Mouse (Mus musculus) midbrain, embryonic 11.5 days (tissue): ENCODE measurements at regions not wholly inside any gene's neighbourhood (a gene's known extent, or its start where the extent isn't known, plus 50 kb on each side); places are given as distances from the start of the nearest gene placed in this dataset.

Source experiments
- ATAC-seq: fragments of 200-750 bp; cut with Nextera tagmentation; 2 replicates; pipeline ENCODE4 v1.8.0; 2017; ENCODE audit warnings: moderate TSS enrichment, moderate library complexity; ENCODE audit not compliant: low FRiP score
- DNase-seq: peaks from one replicate; pipeline ENCODE4 v3.0.0; 2015; ENCODE audit warnings: low spot score; ENCODE audit errors: missing footprints
- H3K27ac ChIP-seq: fragments of 300-500 bp; sonication (generic); 2 replicates; pipeline ENCODE4 v1.5.1; 2014; ENCODE audit warnings: low read depth, low read length
- H3K27me3 ChIP-seq: fragments of 300-500 bp; sonication (generic); 2 replicates; pipeline ENCODE4 v1.6.1; 2014; ENCODE audit warnings: mild to moderate bottlenecking, low read length, moderate library complexity, mixed read lengths; ENCODE audit not compliant: control insufficient read depth, insufficient read depth
- H3K36me3 ChIP-seq: fragments of 300-500 bp; sonication (generic); 2 replicates; pipeline ENCODE4 v1.6.1; 2014; ENCODE audit warnings: mild to moderate bottlenecking, low read length, moderate library complexity, mixed read lengths; ENCODE audit not compliant: control insufficient read depth, insufficient read depth
- H3K4me1 ChIP-seq: fragments of 300-500 bp; sonication (generic); 2 replicates; pipeline ENCODE4 v1.6.1; 2014; ENCODE audit warnings: low read length; ENCODE audit not compliant: control insufficient read depth, insufficient read depth
- H3K4me2 ChIP-seq: fragments of 300-500 bp; sonication (generic); 2 replicates; pipeline ENCODE4 v1.6.1; 2014; ENCODE audit warnings: mild to moderate bottlenecking, moderate library complexity
- H3K4me3 ChIP-seq: fragments of 300-500 bp; sonication (generic); 2 replicates; pipeline ENCODE4 v1.5.1; 2014; ENCODE audit warnings: low read depth, low read length
- H3K9ac ChIP-seq: fragments of 300-500 bp; sonication (generic); 2 replicates; pipeline ENCODE4 v1.6.1; 2014; ENCODE audit warnings: low read length
- H3K9me3 ChIP-seq: fragments of 300-500 bp; sonication (generic); 2 replicates; pipeline ENCODE4 v1.6.1; 2016; ENCODE audit warnings: low read length; ENCODE audit not compliant: control insufficient read depth
- WGBS: fragments of 180-500 bp; shearing (Covaris S2); extraction: QIAGEN DNeasy Blood & Tissue Kit; methylation state at CpG from one replicate; pipeline ENCODE4 v1.1.7; 2014; 5-methylcytosine and 5-hydroxymethylcytosine counted together

- DNase-seq (no peak), ATAC-seq (no peak)
- Histone ChIP-seq H3K36me3 (no peaks in the 10 kb centered on the region), H3K9me3 (no peaks in the 10 kb centered on the region), H3K9ac (no peak overlapping the region), H3K27ac (no peak overlapping the region), H3K27me3 (no peaks in the 10 kb centered on the region), H3K4me2 (no peak overlapping the region), H3K4me3 (no peak overlapping the region), H3K4me1 (no peaks in the 10 kb centered on the region)
- 81% methylated on average over 7 of the region's 7 CpGs for WGBS
These were observed 846.7 kb downstream of the Synb start for GRCm38 (mm10) chr14:68447240-68447923.

DNA sequence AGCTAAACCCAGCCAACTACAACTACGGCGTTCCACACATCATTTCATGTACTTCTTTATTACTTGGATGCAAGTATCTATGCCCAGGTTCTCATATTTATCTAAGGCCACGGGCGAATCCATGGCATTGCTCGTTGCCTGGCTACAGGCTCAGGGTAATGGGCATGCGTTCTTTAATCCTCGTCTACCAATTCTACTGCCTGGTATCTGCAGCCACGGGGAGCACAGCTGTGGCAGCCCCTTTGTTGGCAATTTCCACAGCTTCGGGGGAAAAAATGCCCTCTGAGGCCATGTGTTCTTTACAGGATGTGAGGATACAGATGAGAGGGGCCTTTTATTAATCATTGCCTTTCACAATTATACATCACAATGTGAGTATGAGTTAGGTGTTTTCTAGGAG, 860.8 kb downstream of the Synb start:
- no peak overlapping the region for H3K4me3 ChIP-seq
- H3K27me3 ChIP-seq = no peaks in the 10 kb centered on the region
- DNase-seq (no peak), ATAC-seq (no peak)
- no peaks in the 10 kb centered on the region for H3K9me3 ChIP-seq
- H3K36me3 ChIP-seq = no peaks in the 10 kb centered on the region
- no peaks in the 10 kb centered on the region for H3K4me1 ChIP-seq
- H3K27ac ChIP-seq = no peak overlapping the region
- no peak overlapping the region for H3K4me2 ChIP-seq
- no peak overlapping the region for H3K9ac ChIP-seq
- 74% methylated on average over 9 of the region's 9 CpGs for WGBS

GRCm38 (mm10) chr14:68432111-68432510, 862.0 kb downstream of the Synb start:
- WGBS = 85% methylated on average over 2 of the region's 2 CpGs
- H3K27me3 ChIP-seq = no peaks in the 10 kb centered on the region
- H3K27ac ChIP-seq = no peak overlapping the region
- H3K9ac ChIP-seq = no peak overlapping the region
- DNase-seq (no peak), ATAC-seq (no peak)
- no peak overlapping the region for H3K4me3 ChIP-seq
- no peak overlapping the region for H3K4me2 ChIP-seq
- no peaks in the 10 kb centered on the region for H3K36me3 ChIP-seq
- no peaks in the 10 kb centered on the region for H3K4me1 ChIP-seq
- no peaks in the 10 kb centered on the region for H3K9me3 ChIP-seq

- DNase-seq (no peak), ATAC-seq (no peak)
- Histone ChIP-seq H3K4me1 (no peaks in the 10 kb centered on the region), H3K4me2 (no peak overlapping the region), H3K9ac (no peak overlapping the region), H3K27ac (no peak overlapping the region), H3K36me3 (no peaks in the 10 kb centered on the region), H3K9me3 (no peaks in the 10 kb centered on the region), H3K27me3 (no peaks in the 10 kb centered on the region), H3K4me3 (no peak overlapping the region)
- 84% methylated on average over 1 of the region's 1 CpGs for WGBS
These were observed 866.9 kb downstream of the Synb start for GRCm38 (mm10) chr14:68427235-68427634.

DNA sequence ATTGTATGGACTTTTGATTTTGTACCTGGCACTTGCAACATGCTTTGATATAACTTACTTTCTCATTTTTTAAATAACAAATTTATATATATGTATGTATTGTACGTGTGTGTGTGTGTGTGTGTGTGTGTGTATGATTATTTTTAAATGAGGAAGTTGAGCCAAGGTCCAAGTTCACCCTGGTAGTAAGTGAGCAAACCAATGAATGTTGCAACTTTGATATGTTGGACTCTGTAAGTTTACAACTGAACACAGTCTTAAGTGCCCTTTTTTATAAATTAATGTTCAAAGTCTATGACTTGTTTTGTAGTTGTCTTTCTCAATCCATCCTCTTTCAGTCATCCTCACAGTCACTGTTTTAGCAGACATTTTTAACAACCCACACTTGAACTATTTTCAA, 901.7 kb downstream of the Synb start:
- Histone ChIP-seq H3K4me3 (no peak overlapping the region), H3K27ac (peak overlapping the region; percentile 35; the same call in 1 of the 2 replicates), H3K4me2 (no peak overlapping the region), H3K36me3 (no peaks in the 10 kb centered on the region), H3K9me3 (no peaks in the 10 kb centered on the region), H3K9ac (no peak overlapping the region), H3K27me3 (no peaks in the 10 kb centered on the region), H3K4me1 (no peaks in the 10 kb centered on the region; the same call in 1 of the 2 replicates)
- 83% methylated on average over 1 of the region's 1 CpGs for WGBS
- ATAC-seq = no peak
- no peak for DNase-seq

- Histone ChIP-seq H3K4me1 (no peaks in the 10 kb centered on the region; the same call in 1 of the 2 replicates), H3K4me3 (no peak overlapping the region), H3K9ac (no peak overlapping the region), H3K9me3 (no peaks in the 10 kb centered on the region), H3K27ac (peak overlapping the region; percentile 35; the same call in 1 of the 2 replicates), H3K27me3 (no peaks in the 10 kb centered on the region), H3K36me3 (no peaks in the 10 kb centered on the region), H3K4me2 (no peak overlapping the region)
- ATAC-seq (peak; percentile 58; the same call in 1 of the 2 replicates), DNase-seq (no peak)
- 35% methylated on average over 3 of the region's 3 CpGs for WGBS
These were observed 902.2 kb downstream of the Synb start for GRCm38 (mm10) chr14:68391875-68392274.

DNA sequence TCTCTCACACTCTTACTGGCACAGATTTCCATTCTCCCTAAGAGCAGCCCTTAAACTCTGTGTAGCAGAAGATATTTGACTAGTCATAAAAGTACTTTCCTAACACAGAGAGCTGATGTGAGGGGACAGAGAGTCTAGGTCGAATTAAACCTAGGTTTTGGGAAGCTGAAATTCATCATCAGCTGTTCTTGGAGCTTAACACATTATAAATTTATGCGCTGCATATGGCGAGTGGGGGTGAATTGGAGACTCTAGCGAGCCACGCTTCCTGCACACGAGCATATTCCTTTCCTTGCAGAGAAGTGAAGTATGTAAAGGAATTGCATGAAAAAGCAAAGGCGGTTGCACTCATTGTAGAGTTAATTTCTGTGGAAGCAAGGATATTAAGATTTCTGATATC, 912.4 kb downstream of the Synb start:
- Histone ChIP-seq H3K9me3 (no peaks in the 10 kb centered on the region), H3K27me3 (no peaks in the 10 kb centered on the region), H3K9ac (no peak overlapping the region), H3K4me3 (no peak overlapping the region), H3K4me2 (no peak overlapping the region), H3K4me1 (no peaks in the 10 kb centered on the region; the same call in 1 of the 2 replicates), H3K27ac (no peak overlapping the region; the same call in 1 of the 2 replicates), H3K36me3 (no peaks in the 10 kb centered on the region)
- DNase-seq (no peak), ATAC-seq (no peak)
- 80% methylated on average over 7 of the region's 7 CpGs for WGBS

- Histone ChIP-seq H3K36me3 (no peaks in the 10 kb centered on the region), H3K4me1 (no peaks in the 10 kb centered on the region), H3K27me3 (no peaks in the 10 kb centered on the region), H3K9ac (no peak overlapping the region), H3K4me2 (no peak overlapping the region), H3K9me3 (no peaks in the 10 kb centered on the region), H3K4me3 (no peak overlapping the region), H3K27ac (no peak overlapping the region)
- ATAC-seq (no peak), DNase-seq (no peak)
- 78% methylated on average over 5 of the region's 5 CpGs for WGBS
These were observed 926.4 kb downstream of the Synb start for GRCm38 (mm10) chr14:68367696-68368095.

DNA sequence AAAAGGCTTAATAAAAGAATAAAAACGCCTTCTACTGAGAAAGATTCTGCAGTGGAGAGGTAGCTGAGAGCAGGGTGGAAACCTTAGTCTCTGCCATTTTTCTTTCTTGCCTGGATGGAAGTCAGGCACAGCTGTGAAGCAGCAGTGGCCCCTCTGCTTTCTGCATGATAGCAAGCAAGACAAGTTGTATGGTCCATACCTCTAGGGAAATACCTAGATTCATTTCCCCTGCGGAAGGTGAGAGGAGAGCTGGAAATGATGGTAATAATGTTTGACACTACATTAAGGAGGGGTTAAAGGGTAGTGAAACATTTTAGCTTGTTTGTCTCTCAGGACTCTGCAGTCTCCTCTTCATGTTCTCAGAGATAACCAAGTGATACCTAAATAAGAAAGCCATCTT, 930.2 kb downstream of the Synb start:
- DNase-seq (no peak), ATAC-seq (no peak)
- no peak overlapping the region for H3K4me3 ChIP-seq
- H3K9me3 ChIP-seq = no peaks in the 10 kb centered on the region
- WGBS = 71% methylated on average over 2 of the region's 2 CpGs
- H3K9ac ChIP-seq = no peak overlapping the region
- H3K27me3 ChIP-seq = no peaks in the 10 kb centered on the region
- H3K36me3 ChIP-seq = no peaks in the 10 kb centered on the region
- H3K4me2 ChIP-seq = no peak overlapping the region
- H3K4me1 ChIP-seq = no peaks in the 10 kb centered on the region
- H3K27ac ChIP-seq = no peak overlapping the region
